Mouse (Mus musculus) T-helper 1 cell (primary cell): ENCODE data around the gene Papln.

Experiments used
- in situ Hi-C: fragments of 300-600 bp; cut with MboI, MseI; formaldehyde crosslinking; loops from one replicate; pipeline ENCODE4 v1.15.1; 2025; ENCODE audit warnings: high pct_unique_total_duplicates

The Papln gene

DNA sequence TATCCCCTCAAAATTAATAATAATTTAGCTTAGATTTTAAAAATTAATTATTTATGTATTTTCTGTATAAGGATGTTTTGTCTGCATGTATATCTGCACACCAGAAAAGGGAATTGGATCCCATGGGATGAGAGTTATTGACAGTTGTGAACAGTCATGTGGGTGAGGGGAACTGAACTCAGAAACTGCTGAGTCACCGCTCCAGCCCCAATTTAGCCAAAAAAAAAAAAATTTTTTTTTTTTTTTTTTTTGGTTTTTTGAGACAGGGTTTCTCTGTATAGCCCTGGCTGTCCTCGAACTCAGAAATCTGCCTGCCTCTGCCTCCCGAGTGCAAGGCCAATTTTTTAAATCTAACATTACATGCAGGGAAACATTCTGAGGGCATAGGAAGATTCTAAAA, 48.5 kb downstream of the Papln start:
- in situ Hi-C loops, result no loop called here

DNA sequence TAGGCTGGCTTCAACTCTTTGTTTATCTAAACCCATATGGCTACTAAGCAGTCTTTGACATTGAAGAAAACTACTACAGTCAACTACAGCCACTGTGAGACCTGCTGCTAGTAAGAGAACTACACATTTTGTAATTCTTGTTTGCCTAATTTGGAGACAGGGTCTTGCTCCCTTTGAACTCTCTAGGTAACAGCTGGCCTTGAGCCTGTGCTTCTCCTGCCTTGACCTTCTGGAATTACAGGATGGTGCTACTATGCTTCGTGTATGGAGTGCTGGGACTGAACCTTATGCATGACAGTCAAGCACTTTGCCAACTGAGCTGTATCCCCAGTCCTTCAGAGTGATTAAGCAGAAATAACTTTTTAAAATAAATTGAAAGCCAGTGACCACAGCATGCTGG, 53.2 kb downstream of the Papln start:
- in situ Hi-C loops, result no loop called here

DNA sequence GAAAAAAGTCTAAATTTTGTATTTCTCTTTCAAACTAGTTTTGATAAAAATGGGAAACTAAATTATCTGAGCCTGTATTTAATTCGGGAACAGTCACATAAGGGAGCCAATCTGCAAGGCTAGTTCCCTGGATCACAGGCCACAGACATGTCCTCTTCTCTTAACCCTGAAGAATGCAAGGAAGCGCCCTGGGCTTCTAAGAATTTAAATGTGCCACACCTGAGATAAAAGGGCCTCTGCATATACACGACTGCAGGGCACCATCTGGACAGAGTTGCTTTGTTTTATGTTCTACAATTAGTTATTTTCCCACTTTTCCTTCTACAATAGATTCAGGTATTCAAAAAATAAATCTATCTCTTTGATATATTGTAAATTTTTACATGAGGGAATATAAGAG, 67.0 kb downstream of the Papln start:
- in situ Hi-C loops, result no loop called here

DNA sequence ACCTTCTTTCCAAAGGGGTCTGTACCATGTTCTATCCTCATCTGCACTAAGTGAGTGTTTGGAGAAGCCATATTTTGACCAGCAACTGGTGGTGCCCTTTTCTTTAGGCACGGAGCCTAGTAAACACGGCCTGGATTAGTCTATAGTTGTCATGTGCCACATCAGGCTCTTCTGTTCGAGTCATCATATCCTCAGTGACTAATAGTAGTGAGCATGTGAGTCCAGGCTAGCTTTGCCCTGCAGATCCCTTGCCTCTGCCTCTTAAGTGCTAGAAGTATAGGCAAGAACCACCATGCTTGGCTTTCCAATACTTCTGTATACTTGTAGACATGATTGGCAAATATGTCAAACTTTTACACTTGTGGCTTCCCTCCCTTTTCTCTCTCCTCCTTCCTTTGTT, 70.5 kb downstream of the Papln start:
- in situ Hi-C loops, result no loop called here

DNA sequence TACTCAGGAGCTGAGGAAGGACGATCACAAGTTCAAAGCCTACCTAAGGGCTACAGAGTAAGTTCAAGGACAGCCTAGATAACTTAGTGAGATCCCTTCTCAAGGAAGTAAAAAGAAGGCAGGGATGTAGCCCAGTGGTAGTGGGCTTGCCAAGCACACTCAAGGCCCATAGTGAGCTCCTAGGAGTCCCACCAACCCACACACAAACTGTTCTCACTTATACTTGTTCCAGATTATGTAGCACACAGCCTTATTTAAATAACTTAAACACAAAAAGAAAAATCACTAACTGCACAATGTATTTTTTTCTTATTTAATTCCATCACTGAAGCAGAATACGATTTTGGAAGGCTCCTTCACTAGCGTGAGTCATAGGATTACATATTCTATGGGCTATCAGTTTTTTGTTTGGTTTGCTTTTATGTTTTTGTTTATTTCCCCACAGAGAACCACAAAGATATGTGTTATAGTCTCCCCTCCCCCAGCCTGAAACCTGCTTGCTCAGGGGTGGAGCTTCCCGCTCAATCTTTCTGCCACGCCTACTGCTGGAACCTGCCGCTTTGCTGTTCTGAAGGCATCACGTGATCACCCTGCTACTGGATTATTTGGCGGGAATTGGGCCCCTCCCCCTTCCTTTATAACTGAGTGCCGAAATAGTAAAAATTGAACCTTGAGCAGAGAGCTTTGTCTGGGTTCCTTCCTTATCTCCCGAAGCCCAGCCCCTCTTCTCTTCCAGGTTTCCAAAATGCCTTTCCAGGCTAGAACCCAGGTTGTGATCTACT, 78.2 kb downstream of the Papln start:
- in situ Hi-C loops, result no loop called here
